Mouse (Mus musculus) c-Kit-positive CD71-positive TER-119-negative erythroid progenitor cells, embryonic 14.5 days (primary cell): ENCODE results near the gene Npcd.
"Not testable (repeated sequence)": the region's sequence is repeated elsewhere in the genome, so short reads cannot be mapped to it uniquely, and the experiment has no call there.

ENCODE experiments used
- DNase-seq: peaks from one replicate; pipeline ENCODE4 v3.0.0-alpha.2; 2013; ENCODE audit warnings: low read depth

Gene Npcd

DNA sequence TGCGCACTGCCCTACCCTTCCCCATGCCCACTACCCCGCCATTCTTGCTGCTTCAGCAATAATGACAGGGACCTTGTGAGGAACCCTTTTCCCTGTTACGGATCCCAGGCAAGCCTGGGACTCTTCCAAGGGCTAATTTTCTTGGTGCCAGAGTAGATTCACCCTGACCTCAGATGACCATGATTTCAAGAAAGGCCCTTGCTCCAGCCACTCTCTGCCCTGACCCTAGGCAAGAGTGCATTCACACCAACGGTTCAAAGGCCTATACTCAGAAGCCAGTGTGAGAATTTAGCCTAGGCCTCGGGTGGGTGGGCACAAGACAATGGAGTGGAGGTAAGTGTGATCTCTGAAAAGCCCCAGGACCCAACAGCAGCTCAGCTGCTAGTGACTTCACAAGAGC lies 4.6 kb downstream of the Npcd start:
- no peak for DNase-seq

DNA sequence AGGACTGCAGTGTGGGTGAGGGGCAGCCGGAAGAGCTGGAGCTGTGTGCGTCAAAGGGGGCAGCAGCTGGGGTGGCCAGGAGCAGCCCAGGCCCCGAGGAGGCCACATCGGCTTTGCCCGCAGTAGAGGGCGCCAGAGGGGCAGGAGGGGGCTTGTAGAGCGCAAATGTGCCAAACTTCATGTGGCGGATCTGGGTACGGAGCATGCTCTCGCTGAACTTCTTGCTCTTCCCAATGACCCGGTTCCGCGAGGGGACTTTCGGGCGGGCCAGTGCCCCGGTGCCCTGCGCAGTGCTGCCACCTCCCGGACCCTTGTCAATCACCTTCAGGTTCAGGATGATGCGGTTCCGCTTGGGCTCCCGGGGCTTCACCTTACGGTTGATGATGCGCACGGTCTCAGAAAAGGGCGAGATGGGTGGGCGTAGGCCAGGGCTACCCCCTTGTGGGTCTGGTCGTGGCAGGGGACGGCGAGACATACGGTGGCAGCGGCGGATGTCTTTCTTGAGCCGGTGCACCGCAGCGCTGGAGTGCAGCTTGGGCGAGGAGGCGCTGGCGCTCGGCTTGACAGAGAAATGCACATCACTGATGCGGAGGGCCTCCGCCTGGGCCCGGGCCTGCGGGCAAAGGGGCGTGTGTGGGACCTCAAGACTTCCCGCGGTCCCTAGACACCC lies 5.5 kb downstream of the Npcd start:
- DNase-seq, result no peak

DNA sequence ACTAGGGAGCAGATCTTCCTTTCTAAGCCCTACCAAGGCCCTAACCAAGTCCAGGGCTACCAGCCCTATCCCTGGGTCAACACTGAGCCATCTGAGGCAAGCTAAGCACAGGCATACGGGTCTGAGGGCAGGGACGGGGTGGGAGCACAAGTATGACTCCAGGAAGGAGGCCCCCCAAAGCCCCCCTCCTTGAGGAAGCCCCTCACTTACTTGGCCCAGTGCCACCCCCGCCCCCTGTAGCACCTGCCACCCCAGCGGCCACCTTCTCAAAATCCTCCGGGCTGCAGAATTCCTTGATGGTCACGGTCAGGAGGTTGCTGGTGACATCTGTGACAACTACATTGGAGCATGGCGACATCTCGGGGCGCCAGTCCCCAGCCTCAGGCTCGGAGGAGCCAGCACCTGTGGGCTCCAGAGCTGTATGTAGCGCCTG lies 6.2 kb downstream of the Npcd start:
- no peak for DNase-seq

DNA sequence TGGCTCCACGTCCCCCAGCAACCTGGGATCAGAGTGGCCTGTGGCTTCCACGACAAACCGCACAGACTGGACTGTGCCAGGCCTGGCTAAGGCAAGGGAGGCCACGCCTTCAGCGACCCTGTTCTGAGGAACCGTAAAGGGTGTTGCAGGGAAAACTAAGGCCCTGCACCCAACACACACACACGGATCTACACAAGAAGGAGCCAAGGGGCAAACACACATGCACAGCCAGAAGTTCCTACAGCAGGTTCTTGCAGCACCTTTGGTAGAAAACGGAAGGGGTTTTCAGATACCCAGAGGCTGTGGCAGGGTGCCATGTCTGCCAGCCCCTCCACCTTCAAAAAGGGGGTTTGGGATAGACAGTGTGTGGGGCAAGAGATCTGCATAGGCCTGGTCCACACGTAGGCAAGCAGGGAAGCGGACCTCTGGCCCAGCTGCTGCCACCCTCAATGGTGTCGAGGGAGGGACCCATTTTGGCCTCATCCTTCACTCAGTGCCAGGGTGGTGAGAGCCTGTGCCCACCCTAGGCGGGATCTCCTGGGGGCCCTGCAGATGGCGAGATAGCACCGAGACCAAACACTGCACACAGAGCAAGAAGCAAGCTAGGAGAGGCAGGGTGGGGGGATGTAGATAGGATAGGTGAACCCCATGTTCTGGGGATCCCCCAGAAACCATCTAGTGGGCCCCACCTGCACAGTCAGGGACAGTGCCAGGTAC lies 6.8 kb downstream of the Npcd start:
- DNase-seq, result no peak

DNA sequence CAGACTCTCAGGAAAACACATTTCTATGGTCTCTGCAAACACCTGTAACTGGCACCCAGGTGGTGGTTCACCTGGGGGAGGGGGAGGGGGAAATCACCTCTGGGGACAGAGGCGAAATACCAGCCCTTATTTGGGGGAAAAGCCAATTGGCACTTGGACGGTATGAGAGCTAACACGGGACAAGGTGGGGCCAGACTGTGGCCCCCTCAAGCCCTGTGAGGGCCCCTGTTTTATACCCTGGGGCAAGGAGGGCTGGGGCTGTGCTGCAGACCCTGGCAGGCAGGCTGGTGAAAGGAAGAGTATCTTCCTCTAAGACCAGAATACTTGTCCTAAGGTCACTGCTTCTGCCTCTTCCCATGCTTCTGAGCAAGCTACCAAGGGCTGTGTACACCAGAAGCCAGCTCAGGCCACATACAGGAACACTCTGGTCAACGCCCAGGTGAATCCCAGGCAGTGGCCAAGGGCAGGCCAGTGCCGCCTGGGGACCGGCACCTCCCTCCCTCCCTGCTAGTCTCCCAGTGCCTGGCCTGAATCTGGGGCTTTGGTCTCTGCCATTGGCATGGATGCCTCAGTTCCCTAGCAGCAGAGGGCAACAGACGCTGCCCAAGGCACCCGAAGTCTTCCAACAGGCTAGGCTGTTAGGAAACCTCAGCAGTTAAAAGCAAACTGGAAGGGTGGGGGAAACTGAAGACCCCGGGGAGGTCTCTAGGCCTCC lies 7.7 kb downstream of the Npcd start:
- no peak for DNase-seq

DNA sequence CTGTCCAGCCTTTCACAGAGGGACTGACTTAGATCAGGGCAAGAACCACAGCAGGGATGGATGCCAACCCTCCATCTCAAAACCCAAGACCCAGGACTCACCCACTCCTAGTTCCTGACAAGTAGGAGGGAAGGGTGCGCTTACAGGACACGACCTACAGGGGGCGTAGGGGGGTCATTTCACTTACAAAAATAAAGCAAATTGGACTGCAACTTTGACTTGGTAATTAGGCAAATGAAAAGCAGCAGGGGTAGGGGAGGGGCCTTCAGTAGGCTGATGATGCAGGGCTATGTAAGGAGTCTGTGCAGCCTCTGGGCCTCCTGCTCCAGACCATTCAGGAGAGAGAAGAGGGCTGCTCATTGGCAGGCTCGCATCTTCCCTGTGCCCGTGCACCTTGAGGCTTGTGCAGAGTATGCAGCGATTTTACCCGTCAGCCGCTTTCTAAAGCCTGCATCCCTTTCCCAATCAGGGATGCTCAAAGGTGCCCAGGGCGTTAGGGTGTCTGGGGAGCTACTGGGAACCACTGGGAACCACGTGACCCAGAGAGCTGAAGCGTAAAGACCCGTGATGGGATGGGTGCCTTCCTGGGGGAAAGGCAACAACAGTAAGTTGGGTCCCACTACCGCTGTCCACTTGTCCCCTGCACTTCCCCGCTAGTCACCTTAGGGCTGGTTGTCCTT lies 8.8 kb downstream of the Npcd start:
- no peak for DNase-seq

DNA sequence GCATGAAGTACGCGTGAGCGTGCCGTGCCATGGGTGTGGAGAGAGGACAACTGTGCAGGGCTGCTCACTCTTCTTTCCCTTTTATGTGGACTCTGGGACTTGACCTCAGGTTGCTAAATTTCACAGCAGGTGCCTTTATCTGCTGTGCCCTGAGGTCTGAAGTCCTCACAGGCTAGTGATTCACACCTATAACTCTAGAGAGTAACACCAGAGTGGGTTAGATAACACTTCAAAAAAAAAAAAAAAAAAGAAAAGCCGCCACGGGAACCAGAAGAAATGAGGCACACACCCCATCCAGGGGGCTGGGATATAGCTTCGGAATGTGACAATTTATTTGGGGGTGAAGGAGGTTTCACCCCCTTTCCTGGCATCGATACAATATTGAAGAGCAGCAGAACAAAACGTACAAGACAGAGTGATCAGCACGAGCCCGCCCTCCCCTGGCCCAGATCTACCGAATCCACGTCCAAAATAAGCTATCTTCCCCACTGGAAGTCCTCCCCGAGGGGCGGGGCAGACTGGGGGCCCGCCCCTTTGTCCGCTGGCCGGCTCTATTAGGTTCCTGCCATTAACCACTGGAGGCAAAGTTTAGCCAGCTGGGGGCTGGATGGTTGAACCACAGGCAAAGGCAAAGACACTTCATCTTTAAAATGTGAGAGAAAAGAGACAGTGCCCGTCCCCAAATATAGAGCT lies 10.3 kb downstream of the Npcd start:
- DNase-seq, result no peak

DNA sequence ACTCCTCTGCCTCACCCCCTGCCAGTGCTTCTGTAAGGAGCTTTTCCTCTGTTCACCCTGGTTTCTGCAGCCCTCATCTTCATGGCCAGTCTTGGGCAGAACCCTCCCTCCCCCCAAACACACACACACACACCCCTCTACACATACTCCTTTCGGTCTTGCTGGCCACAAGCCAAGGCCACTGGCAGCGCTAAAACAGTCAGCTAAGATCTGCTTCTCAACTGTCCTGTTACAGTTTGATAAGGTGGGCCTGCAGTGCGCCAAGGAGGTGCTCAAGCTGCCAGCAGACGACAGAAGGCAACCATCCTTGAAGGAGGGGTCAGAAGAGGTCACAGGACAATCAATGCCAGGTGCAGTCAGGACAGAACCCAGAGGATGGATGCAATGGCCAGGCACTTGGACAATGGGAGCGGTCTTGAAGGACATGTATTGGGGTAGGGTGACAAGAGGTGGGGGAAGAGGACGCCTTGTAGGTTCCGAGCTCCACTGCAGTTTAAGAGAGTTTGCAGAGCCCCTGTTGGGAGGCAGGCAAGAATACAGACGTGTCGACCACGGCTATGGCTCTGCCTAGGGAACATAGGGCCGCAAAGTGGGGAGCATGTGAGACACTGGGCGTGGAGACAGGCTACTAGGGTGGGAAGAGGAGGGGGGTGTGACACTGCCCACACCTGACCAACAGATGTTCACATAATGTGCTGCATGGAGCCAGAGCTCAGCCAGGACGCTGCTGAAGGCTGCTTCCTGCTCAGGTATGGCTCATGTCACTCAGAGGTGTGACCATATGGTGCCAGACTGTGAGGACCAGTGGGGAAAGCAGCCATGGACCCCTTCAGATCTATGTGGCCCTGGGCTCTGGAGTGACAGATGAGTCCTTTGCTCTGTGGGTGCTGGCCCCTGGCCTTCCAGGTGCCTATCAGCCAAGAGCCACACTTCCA lies 11.5 kb downstream of the Npcd start:
- DNase-seq, result no peak

DNA sequence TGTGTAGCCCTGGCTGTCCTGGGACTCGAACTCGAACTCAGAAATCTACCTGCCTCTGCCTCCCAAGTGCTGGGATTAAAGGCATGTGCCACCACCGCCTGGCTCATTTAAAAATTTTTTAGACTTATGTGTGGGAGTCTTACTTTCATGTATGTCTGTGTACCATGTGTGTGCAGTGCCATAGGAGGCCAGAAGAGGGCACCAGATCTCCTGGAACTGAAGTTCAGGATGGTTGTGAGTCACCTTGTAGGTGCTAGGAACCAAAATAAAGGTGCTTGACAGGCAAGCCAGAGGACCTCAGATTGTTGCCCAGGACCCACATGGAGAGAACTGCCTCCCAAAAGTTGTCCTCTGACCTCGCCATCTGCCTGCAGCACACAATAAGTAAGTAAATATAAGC lies 15.7 kb downstream of the Npcd start:
- DNase-seq, result no peak

DNA sequence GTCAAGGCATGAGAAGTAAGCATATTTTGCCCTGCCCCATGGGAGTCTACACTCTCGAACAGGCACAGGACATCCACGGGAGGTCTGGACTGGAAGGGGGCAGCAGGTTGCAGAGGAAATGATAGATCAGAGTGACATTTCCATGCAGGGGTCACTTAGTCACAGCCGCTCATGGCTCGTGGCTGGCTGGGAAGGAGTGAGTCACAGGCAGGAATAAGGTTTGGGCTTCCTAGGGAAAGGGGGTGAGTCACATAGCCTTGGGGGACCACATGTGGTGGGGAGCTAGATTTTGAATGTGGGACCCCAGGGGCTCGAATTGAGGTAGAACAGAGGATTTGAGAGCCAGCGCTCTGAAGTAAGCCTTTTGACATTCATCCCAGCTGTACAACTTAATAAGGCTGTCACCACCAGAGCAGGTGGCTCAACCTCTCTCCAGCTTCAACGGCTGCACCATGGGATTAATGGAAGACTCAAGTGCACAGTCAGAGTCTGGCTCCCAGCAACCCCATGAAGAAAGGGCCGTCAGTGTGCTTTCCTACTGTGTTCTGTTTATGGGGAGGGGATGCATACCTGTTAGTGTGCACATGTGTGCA lies 20.3 kb downstream of the Npcd start:
- no peak for DNase-seq

DNA sequence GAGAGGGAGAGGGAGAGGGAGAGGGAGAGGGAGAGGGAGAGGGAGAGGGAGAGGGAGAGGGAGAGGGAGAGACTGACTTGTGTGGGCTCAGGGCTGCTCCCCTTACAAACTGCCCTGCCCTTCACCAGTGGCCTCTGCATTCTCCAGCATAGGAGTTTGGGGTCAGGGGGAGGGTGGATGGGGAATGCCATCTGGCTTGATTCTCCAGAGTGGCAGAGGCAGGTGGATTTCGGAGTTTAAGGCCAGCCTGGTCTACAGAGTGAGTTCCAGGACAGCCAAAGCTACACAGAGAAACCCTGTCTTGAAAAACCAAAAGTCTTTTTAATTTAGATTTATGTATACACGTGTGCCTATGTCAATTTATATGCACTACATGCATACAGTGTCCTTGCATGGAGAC lies 21.2 kb downstream of the Npcd start:
- DNase-seq, result not testable (repeated sequence)

DNA sequence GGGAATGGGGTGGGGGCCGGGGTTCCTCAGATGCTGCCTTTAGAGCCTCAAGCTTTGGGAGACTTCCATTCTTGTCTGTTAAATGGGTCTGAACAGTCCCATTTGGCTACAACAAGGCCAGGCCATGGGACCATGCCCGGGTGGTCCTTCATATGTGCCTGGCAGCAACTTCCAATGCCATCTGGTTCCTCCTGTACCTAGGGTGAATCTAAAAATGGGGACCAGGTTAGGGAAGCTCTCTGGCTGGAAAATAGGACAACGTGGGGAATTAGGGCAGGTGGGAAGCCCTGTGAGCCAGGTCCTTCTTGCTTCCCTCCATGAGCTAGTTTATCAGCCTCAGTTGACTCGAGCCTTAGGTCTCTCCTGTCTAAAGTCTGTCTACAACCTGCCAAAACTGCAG lies 23.0 kb downstream of the Npcd start:
- DNase-seq, result no peak

DNA sequence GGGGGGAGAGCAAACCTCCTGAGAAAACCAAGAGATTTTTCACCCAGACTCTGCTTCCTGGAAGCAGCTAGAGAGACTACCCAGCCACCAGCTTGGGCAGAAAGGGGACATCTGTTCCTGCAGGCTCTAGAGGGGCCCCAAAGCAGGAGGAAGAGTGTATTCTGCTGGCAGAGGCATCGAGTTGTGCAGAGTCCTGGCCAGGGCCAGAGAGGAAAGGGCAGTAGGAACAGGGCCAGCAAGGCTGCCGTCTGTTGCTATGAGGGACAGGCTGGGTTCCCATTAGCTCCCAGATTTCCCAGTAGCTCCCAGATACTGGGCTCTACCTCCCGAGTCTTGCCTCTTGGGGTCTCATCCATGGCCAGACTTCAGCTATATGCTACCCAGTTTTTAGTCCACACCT lies 24.0 kb downstream of the Npcd start:
- DNase-seq, result no peak

DNA sequence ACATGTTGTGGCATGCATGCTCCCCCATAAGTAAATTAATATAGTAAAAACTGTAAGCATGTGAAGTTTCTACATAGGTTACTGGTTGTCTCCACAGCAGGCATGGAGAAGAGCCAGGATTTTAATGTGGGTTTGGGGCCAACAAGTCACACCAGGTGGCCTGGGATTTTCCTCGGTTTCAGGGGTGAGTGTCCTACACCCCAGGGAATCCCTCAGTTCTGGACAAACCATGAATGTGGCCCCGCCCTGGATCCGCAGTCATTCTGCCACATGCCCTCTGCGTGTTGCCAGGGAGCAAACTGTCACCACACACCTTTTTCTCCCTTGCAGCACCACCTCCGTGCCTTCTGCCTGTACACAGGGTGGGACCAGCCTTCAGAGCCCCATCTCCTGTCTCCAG lies 25.4 kb downstream of the Npcd start:
- no peak for DNase-seq

DNA sequence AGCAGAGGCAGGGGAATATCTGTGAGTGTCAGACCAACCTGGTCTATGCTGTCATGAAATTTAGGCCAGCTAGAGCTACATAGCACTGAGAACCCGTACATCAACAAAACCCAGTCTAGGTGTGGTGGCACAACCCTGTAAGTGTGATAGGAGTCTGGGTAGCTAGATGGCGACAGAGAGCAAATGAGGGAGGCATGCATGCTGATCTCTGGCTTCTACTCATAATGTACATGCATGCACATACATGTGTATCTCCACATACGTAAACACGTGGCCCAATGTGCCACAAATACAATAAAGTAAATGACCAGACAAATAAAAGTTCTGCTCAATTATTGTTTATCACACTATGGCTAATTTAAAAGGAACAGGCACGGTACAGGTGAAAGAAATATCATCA lies 25.9 kb downstream of the Npcd start:
- peak; percentile 54 for DNase-seq

DNA sequence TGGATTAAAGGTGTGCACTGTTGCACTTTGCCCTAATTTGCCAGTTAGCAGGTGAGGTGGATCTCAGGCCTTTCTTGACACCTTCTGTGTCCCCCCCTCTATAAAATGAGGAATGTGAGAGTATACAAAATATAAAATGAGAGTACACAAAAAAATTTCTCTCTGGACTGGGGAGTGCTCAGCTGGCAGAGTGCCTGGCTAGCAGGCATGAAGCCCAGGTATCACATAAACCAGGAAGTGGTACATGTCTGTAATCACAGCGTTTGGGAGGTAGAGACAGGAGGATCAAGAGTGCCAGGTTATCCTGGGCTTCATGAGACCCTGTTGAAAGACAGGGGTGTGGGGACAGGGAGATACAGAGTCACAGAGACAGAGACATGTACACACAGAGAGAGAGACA lies 27.0 kb downstream of the Npcd start:
- no peak for DNase-seq

DNA sequence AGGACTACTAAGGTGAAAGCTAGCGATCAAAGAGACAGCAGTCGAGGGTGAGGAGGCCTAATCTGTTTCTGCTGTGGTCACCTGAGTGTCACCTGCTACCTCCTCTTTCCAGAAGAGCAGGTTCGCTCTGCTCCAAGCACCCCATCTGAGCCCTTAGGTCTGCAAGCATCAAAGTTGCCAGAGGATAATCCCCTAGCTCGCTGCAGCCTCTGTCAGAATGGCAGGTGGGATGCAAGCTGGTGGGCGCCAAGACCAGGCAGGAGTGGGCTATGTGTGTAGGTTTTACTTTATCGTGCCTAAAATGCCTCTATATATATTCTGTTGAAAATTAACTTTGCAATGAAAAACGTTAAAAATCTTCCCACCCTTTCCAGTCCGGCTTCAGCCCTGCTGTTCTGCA lies 28.8 kb downstream of the Npcd start:
- no peak for DNase-seq

DNA sequence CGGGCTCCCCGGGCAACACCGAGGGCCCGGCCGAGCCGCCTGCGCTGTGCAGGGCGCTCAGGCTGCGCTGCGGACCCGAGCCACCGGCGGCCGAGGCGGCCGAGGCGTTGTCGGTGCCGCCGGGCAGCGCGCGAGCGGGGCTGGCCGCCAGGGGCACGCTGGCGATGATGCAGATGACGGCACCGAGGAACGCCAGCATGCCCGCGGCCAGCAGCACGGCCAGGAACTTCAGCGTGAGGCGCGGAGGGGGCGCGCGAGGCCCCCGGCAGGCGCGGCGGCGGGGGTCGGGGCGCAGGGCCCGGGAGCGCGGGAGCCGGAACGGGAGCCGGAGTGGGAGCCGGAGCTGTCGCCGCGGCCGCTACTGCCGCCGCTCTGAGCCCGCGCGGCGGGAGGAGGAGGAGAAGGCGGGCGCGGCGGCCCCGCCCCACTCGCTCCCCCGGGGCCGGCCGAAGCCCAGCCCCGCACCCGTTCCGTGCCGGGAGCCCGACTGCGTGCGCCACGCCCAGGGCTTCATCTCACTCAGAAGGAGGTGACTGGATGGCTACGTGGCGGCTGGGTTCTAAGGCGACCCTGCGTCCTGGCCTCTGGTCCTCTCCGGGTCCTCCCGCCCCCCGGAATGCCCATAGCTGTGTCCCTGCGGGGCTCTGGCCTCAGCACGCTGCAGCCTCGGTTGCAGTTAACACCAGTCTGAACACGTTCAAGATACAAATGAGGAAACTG lies 29.5 kb downstream of the Npcd start, which contains the start of gene Nptxr:
Nptxr (minus strand) TSS at position 415 of the 720 bp plus-strand sequence.
- DNase-seq, result no peak

DNA sequence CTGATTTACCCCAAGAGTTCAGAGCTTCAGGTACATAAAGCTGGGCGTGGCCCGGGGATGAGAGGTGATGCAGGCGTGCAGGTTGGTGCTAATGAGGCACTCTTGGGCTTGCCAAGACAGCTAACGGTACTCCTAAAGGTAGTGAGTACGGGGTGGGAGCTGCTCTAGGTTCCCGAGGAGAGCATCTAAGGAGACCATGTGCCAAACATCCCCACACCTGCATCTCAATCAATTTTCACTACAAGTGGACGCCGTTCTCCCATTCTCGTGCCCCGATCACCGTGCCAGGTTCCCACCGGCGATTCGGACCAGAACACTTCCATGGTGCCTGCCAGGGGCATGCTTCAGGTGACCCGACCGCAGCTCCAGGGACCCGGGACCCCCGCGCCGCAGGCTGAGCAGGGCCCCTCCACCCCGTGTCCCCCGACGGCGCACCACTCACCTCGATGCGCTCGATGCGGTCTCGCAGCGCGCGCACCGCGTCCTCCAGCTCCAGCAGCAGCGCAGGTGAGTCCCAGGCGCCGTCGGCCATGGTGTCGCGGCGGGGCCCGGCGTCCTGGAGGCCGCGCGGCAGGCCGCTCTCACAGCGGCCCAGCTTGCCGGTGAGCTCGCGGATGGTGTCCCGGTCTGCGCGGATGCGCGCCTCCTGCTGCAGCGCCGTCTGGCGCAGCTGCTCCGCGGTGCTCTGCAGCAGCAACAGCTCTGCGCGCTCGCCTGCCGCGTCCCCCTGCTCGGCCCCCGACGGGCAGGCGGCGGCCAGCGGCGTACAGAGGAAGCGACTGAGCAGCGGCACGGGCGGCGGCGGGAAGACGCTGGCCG lies 30.3 kb downstream of the Npcd start:
- no peak for DNase-seq
